Mouse (Mus musculus): ENCODE measurements at regions not wholly inside any gene's neighbourhood (a gene's known extent, or its start where the extent isn't known, plus 50 kb on each side); places are given as distances from the start of the nearest gene placed in this dataset.

DNA sequence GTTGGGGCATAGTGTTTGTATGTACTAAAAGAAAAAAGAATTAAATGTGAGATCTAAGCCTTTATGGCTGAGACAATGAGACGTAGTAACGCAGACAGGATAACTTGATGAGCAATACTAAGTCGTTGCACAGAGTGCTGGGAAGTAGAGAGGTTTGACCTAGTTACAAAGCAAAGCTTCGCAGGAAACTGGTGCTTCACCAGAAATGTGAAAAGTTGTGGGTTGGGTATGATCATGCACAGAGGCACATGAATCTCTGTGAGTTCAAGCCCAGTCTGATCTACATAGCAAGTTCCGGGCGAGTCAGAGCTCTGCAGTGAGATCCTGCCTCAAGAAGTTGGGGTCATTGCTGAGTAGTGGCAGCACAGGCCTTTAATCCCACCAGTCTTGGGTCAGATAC, 65.3 kb upstream of the Jmy start:
- DNase-seq = no peak
- intact Hi-C loops (cut with DNase I) = no loop called here

DNA sequence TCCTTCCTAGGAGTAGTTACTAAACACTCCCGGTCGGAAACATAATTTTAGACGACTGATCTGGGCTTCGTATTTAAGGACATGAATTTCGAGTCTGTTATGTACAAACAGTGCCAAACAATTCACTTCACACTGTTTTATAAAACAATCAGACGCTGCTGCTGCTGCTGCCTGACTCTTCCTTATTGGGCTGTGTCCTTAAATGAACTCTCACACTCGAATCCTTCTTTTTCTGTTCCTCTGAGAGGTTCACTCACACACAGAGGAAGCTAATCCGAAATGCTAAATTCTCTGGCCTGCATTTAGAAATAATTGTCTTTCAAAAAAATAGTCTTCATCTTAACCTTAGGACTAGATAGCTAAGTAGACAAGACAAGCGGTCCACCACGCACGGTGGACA, 64.5 kb upstream of the Jmy start:
- intact Hi-C loops (cut with DNase I) = no loop called here
- DNase-seq = no peak

DNA sequence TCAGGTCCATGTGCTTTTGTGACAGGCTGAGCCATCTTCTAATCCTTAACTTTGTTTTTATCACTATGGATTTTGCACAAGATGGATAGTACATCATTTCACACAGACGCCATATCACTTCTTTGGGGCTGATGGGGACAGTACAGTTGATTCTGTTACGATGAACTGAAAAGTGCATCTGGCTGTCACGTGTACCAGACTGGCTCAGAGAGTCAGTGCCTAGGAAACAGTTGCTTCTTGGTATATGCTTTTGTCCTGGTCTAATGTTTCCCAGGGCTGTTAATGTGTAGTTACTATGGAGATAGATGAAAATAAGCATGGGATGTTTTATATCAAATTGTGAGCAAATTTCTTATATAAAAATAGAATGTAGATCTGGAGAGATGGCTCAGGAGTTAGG, 60.7 kb upstream of the Jmy start:
- intact Hi-C loops (cut with DNase I) = no loop called here

DNA sequence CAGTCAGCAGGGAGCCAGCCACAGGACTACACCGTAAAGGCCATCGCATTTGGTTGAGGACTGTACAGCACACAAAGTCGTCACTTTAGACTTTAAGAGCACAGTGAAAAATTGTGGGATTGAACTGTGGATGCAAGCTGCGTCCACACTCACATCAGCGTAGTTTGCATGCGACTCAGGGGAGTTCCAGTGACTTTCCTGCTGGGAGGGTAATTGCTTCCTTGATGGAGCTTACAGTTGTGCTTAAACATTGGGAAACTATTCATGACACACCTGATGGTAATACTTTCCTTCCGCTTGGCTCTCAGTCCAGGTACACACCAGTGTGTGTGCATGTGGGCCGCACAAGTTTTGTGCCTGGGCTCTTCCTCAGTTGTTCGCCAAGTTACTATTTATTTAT, 59.0 kb upstream of the Jmy start:
- intact Hi-C loops (cut with DNase I) = no loop called here
- DNase-seq = no peak

More for the DNA sequence above, 60.7 kb upstream of the Jmy start:
- no peak for DNase-seq

DNA sequence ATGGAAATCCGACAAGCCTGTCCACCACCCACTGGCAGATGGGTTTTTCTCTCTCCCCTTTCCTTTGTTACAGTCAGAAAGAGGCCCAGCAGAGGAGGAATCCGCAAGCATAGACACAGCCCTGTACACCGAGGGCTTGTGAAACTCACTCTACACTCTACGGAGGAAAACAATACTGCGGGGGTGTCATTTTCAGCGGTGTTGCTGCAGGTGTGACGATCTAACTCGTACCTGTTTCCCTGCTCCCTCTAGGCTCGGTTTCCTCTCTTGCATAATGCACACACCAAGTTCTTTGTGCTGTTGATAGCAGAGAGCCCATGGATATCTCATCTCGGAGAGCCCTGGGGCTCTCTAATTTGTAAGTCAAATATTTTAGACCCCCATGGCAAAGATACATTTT, 56.5 kb upstream of the Jmy start:
- intact Hi-C loops (cut with DNase I) = no loop called here
- DNase-seq = no peak

DNA sequence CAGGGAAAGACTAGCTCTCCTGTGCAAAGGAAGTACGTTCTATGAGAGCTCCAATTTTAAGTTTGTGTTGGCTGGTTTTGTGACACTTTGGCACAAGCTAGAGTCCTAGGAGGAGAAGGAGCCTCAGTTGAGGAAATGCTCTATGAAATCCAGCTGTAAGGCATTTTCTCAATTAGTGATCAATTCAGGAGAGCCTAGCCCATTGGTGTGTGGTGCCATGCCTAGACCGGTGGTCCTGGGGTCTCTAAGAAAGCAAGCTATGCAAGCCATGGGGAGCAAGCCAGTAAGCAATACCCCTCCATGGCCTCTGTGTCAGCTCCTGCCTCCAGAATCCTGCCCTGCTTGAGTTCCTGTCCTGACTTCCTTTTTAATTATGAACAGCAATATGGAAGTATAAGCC, 55.3 kb upstream of the Jmy start:
- DNase-seq = no peak
- intact Hi-C loops (cut with DNase I) = no loop called here

DNA sequence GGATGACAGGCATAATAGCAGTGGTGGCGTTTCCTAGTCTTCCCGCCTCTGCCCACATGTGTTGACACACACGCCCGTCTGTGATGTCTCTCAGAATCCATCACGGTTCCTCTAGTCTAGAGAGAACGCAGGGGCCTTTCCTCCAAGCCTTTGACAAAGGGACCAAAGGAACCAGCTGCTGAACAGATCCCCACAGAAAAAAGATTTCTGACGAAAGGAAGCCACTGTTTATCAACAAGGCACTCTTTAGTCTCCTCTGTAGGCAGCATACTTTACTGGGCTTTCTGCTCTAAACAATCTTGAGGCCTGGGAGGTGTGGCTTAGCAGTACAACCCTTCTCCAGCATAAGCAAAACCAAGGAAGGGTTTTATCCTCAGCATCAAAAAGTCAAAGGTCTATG, 54.3 kb upstream of the Jmy start:
- intact Hi-C loops (cut with DNase I) = no loop called here
- DNase-seq = no peak

DNA sequence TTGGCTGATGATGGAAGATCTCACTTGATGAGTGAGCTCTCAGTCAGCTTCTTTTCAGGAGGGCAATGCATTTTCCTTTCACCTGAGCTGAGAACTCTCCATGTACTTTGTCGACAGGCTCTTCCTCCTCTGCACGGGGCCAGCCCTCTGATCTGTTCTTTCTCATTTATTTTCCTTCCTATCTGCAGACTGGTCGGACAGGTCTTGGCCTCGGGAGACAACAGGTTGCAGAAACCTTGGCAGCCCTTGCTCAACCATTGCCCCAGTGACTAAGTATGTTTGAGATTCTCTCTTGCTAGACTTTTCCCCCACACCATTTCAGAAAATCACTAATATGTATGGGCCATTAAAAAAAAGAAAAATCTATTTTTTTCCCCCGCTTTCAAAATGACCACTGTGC, 53.7 kb upstream of the Jmy start:
- intact Hi-C loops (cut with DNase I) = no loop called here

DNA sequence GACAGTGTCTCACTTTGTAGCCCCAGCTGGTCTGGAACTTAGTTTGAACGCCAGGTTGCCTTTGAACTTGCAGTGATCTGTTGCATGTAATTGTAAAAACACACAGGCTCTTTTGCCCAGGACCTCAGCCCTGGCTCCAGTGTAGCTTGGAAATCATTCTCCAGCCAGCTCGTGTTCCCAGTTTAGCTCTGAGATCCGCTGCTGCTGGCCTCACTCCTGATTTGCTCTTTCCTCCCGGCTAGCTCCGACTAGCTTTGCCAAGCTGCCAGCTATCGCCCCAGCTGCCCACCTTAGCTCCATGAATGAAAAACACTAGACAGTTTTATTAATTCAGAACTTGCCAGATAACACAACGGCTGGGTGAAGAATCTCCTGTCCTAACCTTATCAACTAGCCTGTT, 50.7 kb upstream of the Jmy start:
- intact Hi-C loops (cut with DNase I) = no loop called here
- DNase-seq = peak in 1 of 2 experiments; percentile 9

More for the DNA sequence above, 53.7 kb upstream of the Jmy start:
- no peak for DNase-seq

All from gastrocnemius, postnatal 36 days (tissue).